Mouse (Mus musculus): Measurements from ENCODE around the gene Tspan3. TPM values are rescaled to one million over a fixed set of nuclear protein-coding genes. Genes with fewer than 3 reads are reported as not detected.

The Tspan3 gene
- polyA plus RNA-seq, 1 experiment = 397 TPM

DNA sequence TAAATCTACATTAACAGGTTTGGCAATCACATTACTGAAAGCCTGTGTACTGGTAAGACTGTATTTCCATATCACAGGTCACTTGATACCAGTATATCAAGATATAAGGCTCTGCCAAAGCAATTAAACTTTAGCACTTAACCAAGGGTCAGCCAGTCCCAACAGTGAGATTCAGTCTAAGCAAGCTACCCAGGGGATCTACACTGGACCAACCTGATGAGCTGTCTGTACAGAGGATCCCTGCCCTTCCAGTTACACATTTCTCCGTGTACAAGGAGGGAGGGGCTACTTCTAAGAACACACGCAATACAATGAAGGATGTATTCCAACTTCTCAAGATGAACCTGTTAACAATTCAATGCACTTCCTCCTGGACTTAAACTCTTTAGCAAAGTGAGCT is 7.2 kb downstream of the Tspan3 start:
- no peaks in the 10 kb centered on the region for H3K36me3 ChIP-seq (ENCODE audit: control insufficient read depth, insufficient read depth, low read length)
- H3K27ac ChIP-seq (ENCODE audit: insufficient read depth, low read depth, low read length) = peak overlapping the region; percentile 96
- H3K27me3 ChIP-seq (ENCODE audit: control insufficient read depth, insufficient read depth, low read length) = no peaks in the 10 kb centered on the region
- TF ChIP-seq POLR2A (IDR thresholded peaks at IDR 0.05; ENCODE audit: low read depth, low read length) = no peak
- 20% methylated on average over 2 of the region's 2 CpGs for WGBS
- no peak overlapping the region for H3K4me3 ChIP-seq (ENCODE audit: low read depth, low read length)
- peaks cover 7% of the 10 kb centered on the region for H3K4me1 ChIP-seq (ENCODE audit: control insufficient read depth, insufficient read depth, insufficient read length, low read length)

DNA sequence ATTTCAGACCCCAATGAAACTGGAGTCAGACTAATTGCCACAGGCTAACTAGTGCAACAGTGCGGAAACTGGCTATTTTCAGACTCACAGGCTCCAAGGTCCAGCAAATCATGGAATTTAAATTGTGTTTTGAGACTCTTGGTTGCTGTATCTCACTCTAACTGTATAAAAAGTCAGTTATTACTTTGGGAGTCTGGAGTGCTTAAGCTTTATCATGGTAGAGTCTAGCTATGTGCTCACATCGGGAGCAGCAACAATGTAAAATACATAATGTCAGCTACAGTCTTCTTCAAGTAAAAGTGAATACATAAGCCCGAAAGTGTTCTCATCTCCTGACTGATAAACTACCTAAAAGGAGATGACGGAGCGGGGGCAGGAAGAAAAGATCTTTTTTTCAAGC is 10.7 kb downstream of the Tspan3 start:
- Histone ChIP-seq H3K27ac (ENCODE audit: insufficient read depth, low read depth, low read length) (no peak overlapping the region), H3K36me3 (ENCODE audit: control insufficient read depth, insufficient read depth, low read length) (no peaks in the 10 kb centered on the region), H3K4me1 (ENCODE audit: control insufficient read depth, insufficient read depth, insufficient read length, low read length) (peaks cover 10% of the 10 kb centered on the region), H3K27me3 (ENCODE audit: control insufficient read depth, insufficient read depth, low read length) (no peaks in the 10 kb centered on the region), H3K4me3 (ENCODE audit: low read depth, low read length) (no peak overlapping the region)
- WGBS = 96% methylated on average over 5 of the region's 5 CpGs
- TF ChIP-seq CTCF (IDR thresholded peaks at IDR 0.05; ENCODE audit: extremely low read depth, insufficient read length, insufficient replicate concordance, low read depth, low read length) (no peak), POLR2A (IDR thresholded peaks at IDR 0.05; ENCODE audit: low read depth, low read length) (no peak)

DNA sequence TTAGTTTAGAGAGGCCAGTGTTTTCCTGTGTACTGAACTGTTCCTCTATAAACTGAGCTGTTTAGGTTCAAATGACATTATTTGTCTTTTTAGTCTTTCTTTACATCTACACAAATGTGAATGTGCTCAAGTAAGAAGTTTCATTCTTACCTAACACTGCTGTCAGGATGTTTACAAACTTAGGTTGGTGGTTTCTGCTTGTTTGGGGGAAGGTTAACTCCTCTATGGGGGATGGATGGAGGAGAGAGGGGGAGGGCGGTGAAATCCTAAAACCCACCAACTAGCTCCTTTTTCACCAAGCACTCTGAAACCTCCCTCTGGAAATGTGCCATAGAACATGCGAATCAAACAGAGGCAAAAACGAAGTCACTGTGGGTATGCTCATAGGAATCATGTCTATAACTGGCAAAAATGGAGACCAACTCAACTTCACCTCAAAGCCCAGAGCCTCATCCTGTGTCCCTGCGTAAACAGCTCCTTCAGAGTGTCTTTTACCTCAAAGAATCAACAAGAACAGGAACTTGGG is 12.7 kb downstream of the Tspan3 start:
- Histone ChIP-seq H3K4me3 (ENCODE audit: low read depth, low read length) (no peak overlapping the region), H3K27ac (ENCODE audit: insufficient read depth, low read depth, low read length) (peak overlapping the region; percentile 61), H3K4me1 (ENCODE audit: control insufficient read depth, insufficient read depth, insufficient read length, low read length) (peaks cover 7% of the 10 kb centered on the region), H3K27me3 (ENCODE audit: control insufficient read depth, insufficient read depth, low read length) (no peaks in the 10 kb centered on the region), H3K36me3 (ENCODE audit: control insufficient read depth, insufficient read depth, low read length) (no peaks in the 10 kb centered on the region)
- no peak for TF ChIP-seq POLR2A (IDR thresholded peaks at IDR 0.05; ENCODE audit: low read depth, low read length)
- TF ChIP-seq CTCF (IDR thresholded peaks at IDR 0.05; ENCODE audit: extremely low read depth, insufficient read length, insufficient replicate concordance, low read depth, low read length) = no peak
- 65% methylated on average over 4 of the region's 4 CpGs for WGBS

DNA sequence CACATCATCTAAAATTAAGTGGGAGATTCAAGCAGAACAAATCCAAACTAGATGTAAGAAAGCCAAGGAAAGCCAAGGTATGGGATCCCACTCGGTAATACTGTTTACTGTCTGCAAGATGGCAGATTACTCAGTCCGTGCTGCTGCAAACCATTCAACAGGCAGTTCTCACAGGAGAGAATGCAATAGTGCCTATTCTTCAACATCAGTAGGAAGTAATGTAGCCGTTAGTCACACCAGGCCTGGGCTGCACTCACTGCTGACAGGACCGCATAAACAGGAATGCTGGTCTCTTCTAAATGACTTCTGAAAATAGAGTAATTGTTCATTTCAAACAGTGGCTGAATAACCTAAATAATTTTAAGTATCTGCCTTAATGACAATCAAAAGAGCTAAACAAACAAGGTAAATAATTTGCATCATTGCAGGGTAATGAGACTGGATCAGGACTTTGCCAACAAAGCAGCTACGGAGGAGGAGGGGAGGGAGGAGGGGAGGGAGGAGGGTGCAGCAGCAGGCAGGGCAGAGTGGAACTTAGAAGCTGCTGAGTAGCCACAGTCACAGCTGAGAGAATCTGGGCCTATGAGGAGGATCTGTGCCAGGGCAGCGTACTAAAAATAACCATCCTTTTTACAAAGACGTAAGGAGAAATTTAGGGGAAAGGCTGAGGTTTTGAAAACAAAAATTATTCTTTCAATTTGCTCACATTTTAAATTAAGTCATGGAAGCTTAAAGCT is 13.4 kb downstream of the Tspan3 start:
- Histone ChIP-seq H3K27ac (ENCODE audit: insufficient read depth, low read depth, low read length) (peak overlapping the region; percentile 31; the same call in 1 of the 2 replicates), H3K4me1 (ENCODE audit: control insufficient read depth, insufficient read depth, insufficient read length, low read length) (peaks cover 6% of the 10 kb centered on the region), H3K27me3 (ENCODE audit: control insufficient read depth, insufficient read depth, low read length) (no peaks in the 10 kb centered on the region), H3K4me3 (ENCODE audit: low read depth, low read length) (no peak overlapping the region), H3K36me3 (ENCODE audit: control insufficient read depth, insufficient read depth, low read length) (peaks cover 4% of the 10 kb centered on the region; the same call in 1 of the 2 replicates)
- no peak for TF ChIP-seq CTCF (IDR thresholded peaks at IDR 0.05; ENCODE audit: extremely low read depth, insufficient read length, insufficient replicate concordance, low read depth, low read length)
- TF ChIP-seq POLR2A (IDR thresholded peaks at IDR 0.05; ENCODE audit: low read depth, low read length) = no peak
- WGBS = 69% methylated on average over 7 of the region's 7 CpGs

DNA sequence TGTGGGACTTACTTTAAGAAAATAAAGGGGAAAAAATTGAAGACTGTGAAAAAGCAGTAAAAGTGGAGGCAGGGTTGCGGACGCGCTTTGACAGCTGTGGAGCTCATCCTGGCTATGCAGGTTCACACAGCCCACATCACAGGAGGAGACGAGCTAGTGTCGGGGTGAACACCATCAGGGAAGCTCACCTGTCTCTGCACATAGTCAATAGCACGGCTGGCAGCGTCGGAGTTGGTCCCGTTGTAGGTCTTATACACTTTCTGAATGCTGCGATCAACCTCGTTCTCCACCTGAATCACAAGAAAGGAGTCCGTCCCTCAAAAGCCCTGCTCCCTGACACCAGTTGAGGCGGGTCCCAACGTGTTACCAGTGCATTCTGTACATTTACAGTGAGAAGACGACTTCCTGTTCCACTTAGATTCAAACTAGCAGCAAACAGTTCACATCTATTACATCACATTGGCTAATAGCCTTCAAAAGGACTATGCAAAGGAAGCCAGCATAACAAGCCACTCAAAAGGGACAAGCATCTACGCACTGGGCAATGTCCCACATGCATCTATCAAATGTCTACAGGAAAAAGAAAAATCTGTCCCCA is 18.9 kb downstream of the Tspan3 start:
- no peak overlapping the region for H3K4me3 ChIP-seq (ENCODE audit: low read depth, low read length)
- 90% methylated on average over 16 of the region's 16 CpGs for WGBS

DNA sequence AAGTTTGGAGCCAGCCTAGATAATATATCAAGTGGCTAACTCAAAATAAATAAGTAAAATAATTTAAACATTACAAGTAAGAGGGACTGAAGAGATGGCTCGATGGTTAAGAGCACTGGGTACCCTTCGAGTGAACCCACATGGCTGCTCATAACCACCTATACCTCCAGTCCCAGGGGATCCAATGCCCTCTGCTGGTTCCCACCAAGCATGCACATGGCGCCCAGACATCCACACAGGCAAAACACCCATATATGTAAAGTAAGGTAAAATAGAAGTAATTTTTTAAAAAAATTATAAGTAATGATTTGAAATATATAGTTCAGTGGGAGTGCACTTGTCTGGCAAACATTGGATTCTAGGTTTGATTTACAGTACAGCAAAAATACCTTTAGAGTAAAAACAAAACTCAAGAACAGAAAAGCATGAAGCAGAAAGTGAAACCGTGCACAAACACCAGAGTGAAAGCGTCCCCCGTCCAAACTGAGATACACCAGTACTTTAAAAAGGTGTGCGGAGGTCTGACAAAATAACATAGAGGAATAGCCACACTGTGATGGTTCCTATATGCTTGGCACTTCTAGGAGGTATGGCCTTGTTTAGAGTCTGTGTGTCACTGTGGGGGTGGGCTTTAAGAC is 20.8 kb downstream of the Tspan3 start:
- Histone ChIP-seq H3K27ac (ENCODE audit: insufficient read depth, low read depth, low read length) (no peak overlapping the region), H3K36me3 (ENCODE audit: control insufficient read depth, insufficient read depth, low read length) (peaks cover 31% of the 10 kb centered on the region), H3K27me3 (ENCODE audit: control insufficient read depth, insufficient read depth, low read length) (no peaks in the 10 kb centered on the region), H3K4me1 (ENCODE audit: control insufficient read depth, insufficient read depth, insufficient read length, low read length) (no peaks in the 10 kb centered on the region; the same call in 1 of the 2 replicates), H3K4me3 (ENCODE audit: low read depth, low read length) (no peak overlapping the region)
- TF ChIP-seq POLR2A (IDR thresholded peaks at IDR 0.05; ENCODE audit: low read depth, low read length) (no peak), CTCF (IDR thresholded peaks at IDR 0.05; ENCODE audit: extremely low read depth, insufficient read length, insufficient replicate concordance, low read depth, low read length) (no peak)
- WGBS = 90% methylated on average over 7 of the region's 7 CpGs

More for the DNA sequence above, 18.9 kb downstream of the Tspan3 start:
- Histone ChIP-seq H3K36me3 (ENCODE audit: control insufficient read depth, insufficient read depth, low read length) (peaks cover 25% of the 10 kb centered on the region), H3K4me1 (ENCODE audit: control insufficient read depth, insufficient read depth, insufficient read length, low read length) (no peaks in the 10 kb centered on the region; the same call in 1 of the 2 replicates), H3K27me3 (ENCODE audit: control insufficient read depth, insufficient read depth, low read length) (no peaks in the 10 kb centered on the region), H3K27ac (ENCODE audit: insufficient read depth, low read depth, low read length) (no peak overlapping the region)
- no peak for TF ChIP-seq CTCF (IDR thresholded peaks at IDR 0.05; ENCODE audit: extremely low read depth, insufficient read length, insufficient replicate concordance, low read depth, low read length)
- TF ChIP-seq POLR2A (IDR thresholded peaks at IDR 0.05; ENCODE audit: low read depth, low read length) = no peak

DNA sequence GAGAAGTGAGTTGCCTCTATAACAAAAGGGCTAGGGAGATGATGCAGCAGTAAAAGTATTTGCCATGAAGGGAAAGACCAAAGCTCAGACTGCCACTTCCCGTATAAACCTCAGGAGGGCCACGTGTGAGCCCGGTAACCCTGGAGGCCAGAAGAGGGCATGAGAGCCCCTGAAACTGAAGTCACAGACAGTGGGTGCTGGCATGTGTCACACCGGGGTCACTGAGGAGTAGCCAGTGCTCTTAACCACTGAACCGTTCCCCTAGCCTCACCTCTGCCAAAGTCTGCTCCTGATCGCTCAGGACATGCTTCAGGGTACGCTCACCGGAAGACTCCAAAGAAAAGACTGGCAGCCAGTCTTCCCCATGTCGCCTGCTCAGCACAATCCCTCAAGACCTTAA is 23.5 kb downstream of the Tspan3 start:
- Histone ChIP-seq H3K4me3 (ENCODE audit: low read depth, low read length) (no peak overlapping the region), H3K27me3 (ENCODE audit: control insufficient read depth, insufficient read depth, low read length) (no peaks in the 10 kb centered on the region), H3K27ac (ENCODE audit: insufficient read depth, low read depth, low read length) (no peak overlapping the region), H3K4me1 (ENCODE audit: control insufficient read depth, insufficient read depth, insufficient read length, low read length) (no peaks in the 10 kb centered on the region), H3K36me3 (ENCODE audit: control insufficient read depth, insufficient read depth, low read length) (peaks cover 36% of the 10 kb centered on the region)
- WGBS = 85% methylated on average over 9 of the region's 9 CpGs
- TF ChIP-seq CTCF (IDR thresholded peaks at IDR 0.05; ENCODE audit: extremely low read depth, insufficient read length, insufficient replicate concordance, low read depth, low read length) (no peak), POLR2A (IDR thresholded peaks at IDR 0.05; ENCODE audit: low read depth, low read length) (no peak)

Measured in small intestine, adult 2 months (tissue).